Mouse (Mus musculus) stomach, postnatal 0 days (tissue): ENCODE results near the gene Cpm.
"Not testable (repeated sequence)": the region's sequence is repeated elsewhere in the genome, so short reads cannot be mapped to it uniquely, and the experiment has no call there.

Source experiments
- CTCF ChIP-seq: IDR thresholded peaks from 2 replicates; pipeline ENCODE4 v1.5.1; 2016; ENCODE audit warnings: antibody characterized with exemption, low read depth, mild to moderate bottlenecking, moderate library complexity
- EP300 ChIP-seq: optimal IDR thresholded peaks from 2 replicates; pipeline ENCODE3; 2016; ENCODE audit warnings: antibody characterized with exemption

GRCm38 (mm10) chr10:117616765-117617164 lies 12.5 kb upstream of the Cpm start:
- TF ChIP-seq CTCF, EP300: not testable (repeated sequence)
